Mouse (Mus musculus): Measurements from ENCODE around the gene Gbf1.

- TF ChIP-seq POLR2A (IDR thresholded peaks at IDR 0.05; ENCODE audit: insufficient read depth, low read depth, low read length) (no peak), CTCF (IDR thresholded peaks at IDR 0.05; ENCODE audit: insufficient read depth, low read depth, low read length) (no peak)
These were observed 90.1 kb downstream of the Gbf1 start for GRCm38 (mm10) chr19:46242416-46242815.
